In genomic region chr14:22759673-22760072, GRCm38 (mm10) we compare ENCODE assay signal across 11 mouse cellular contexts.
DNase-seq lines count a peak whose midpoint lies in the region; ATAC-seq and TF ChIP-seq lines count a peak whose summit lies in the region.
"Had no signal": no experiment of that assay in that cellular context is flagged by ENCODE, and none has a peak within 500 bp of the region (broad histone marks: within the 10 kb centered on the region; RNA-seq: fewer than 3 reads in every experiment).

No protein-coding gene starts in this region.

- no peak overlapping the region for H3K4me2 ChIP-seq in heart, postnatal 0 days (ENCODE audit: low read depth, low read length)
- H3K4me2 ChIP-seq in liver, embryonic 14.5 days (ENCODE audit: low read depth): no peak overlapping the region
- H3K4me2 ChIP-seq: midbrain, embryonic 12.5 days had no signal

- no peaks in the 10 kb centered on the region for H3K27me3 ChIP-seq in spleen, adult 2 months (ENCODE audit: control insufficient read depth, insufficient read depth, low read length)
- no peaks in the 10 kb centered on the region for H3K27me3 ChIP-seq in heart, postnatal 0 days (ENCODE audit: control insufficient read depth, insufficient read depth, low read length)
- H3K27me3 ChIP-seq in liver, embryonic 14.5 days (ENCODE audit: control insufficient read depth, insufficient read depth, low read length): no peaks in the 10 kb centered on the region
- H3K27me3 ChIP-seq: midbrain, embryonic 12.5 days had no signal

- no peaks in the 10 kb centered on the region for H3K36me3 ChIP-seq in spleen, adult 2 months (ENCODE audit: control insufficient read depth, insufficient read depth, low read length)
- no peaks in the 10 kb centered on the region for H3K36me3 ChIP-seq in heart, postnatal 0 days (replicated peaks; ENCODE audit: control insufficient read depth, insufficient read depth, low read length)
- no peaks in the 10 kb centered on the region for H3K36me3 ChIP-seq in liver, embryonic 14.5 days (replicated peaks; ENCODE audit: control insufficient read depth, insufficient read depth, low read depth)
- H3K36me3 ChIP-seq: G1E; midbrain, embryonic 12.5 days had no signal

- no peak for TF ChIP-seq POLR2A in spleen, adult 2 months (IDR thresholded peaks at IDR 0.05; ENCODE audit: low read depth, low read length)

- H3K4me3 ChIP-seq in spleen, adult 2 months (ENCODE audit: extremely low read depth, insufficient read depth, insufficient read length): no peak overlapping the region
- H3K4me3 ChIP-seq in heart, postnatal 0 days (ENCODE audit: low read depth, low read length): no peak overlapping the region
- H3K4me3 ChIP-seq in liver, embryonic 14.5 days (ENCODE audit: insufficient read depth in 1 of 2, low read depth in 2 of 2, low read length in 2 of 2): no peak overlapping the region
- H3K4me3 ChIP-seq: midbrain, embryonic 12.5 days had no signal

- peak; percentile 96 for TF ChIP-seq EP300 in heart, postnatal 0 days (IDR thresholded peaks at IDR 0.05; ENCODE audit: low read depth)
- peak; percentile 10; the same call in 1 of the 2 replicates for TF ChIP-seq EP300 in liver, embryonic 14.5 days (IDR thresholded peaks at IDR 0.05; ENCODE audit: low read depth)

- peak; percentile 83 for ATAC-seq in heart, postnatal 0 days (ENCODE audit: insufficient read depth, low read depth)
- peak; percentile 28; the same call in 1 of the 2 replicates for ATAC-seq in liver, embryonic 14.5 days (ENCODE audit: insufficient read depth)

- intact Hi-C loops in left cerebral cortex, postnatal 36 days (cut with DNase I): no loop called here

- H3K4me1 ChIP-seq in spleen, adult 2 months (ENCODE audit: control insufficient read depth, insufficient read depth, insufficient read length): no peaks in the 10 kb centered on the region
- peaks cover 12% of the 10 kb centered on the region; the same call in 1 of the 2 replicates for H3K4me1 ChIP-seq in heart, postnatal 0 days (ENCODE audit: control insufficient read depth, insufficient read depth)
- H3K4me1 ChIP-seq in liver, embryonic 14.5 days (replicated peaks; ENCODE audit: control insufficient read depth in 2 of 2, insufficient read depth in 2 of 2, low read length in 1 of 2): peaks cover 0 to 2% of the 10 kb centered on the region in 2 experiments; a peak in 2 of 4 replicates
- H3K4me1 ChIP-seq: midbrain, embryonic 12.5 days had no signal

- H3K9ac ChIP-seq in heart, postnatal 0 days (replicated peaks; ENCODE audit: low read depth, low read length): no peak overlapping the region
- no peak overlapping the region for H3K9ac ChIP-seq in liver, embryonic 14.5 days (replicated peaks)
- H3K9ac ChIP-seq: midbrain, embryonic 12.5 days had no signal

- DNase-seq in spleen, adult 2 months (ENCODE audit: low read depth in 1 of 2, low spot score in 2 of 2): no peak
- DNase-seq in spleen, postnatal 4 days (ENCODE audit: low spot score in 2 of 2): no peak
- DNase-seq in heart, postnatal 0 days (ENCODE audit: low spot score): peak; percentile 68
- DNase-seq in liver, embryonic 14.5 days (ENCODE audit: low read depth in 3 of 3, low spot score in 3 of 3): no peak
- DNase-seq in left cerebral cortex, postnatal 36 days (ENCODE audit: low spot score in 2 of 2): no peak
- no peak for DNase-seq in cerebellum, adult 9-11 months
- no peak for DNase-seq in layer of hippocampus, adult 18-20 months (ENCODE audit: low spot score in 2 of 2)
- no peak for DNase-seq in thymus, postnatal 10 days (ENCODE audit: low spot score in 2 of 2)
- DNase-seq: gastrocnemius, postnatal 14 days had no signal

- TF ChIP-seq CTCF in spleen, adult 2 months (IDR thresholded peaks at IDR 0.05; ENCODE audit: extremely low read depth, insufficient read depth, insufficient read length, insufficient replicate concordance): no peak
- TF ChIP-seq CTCF in heart, postnatal 0 days (IDR thresholded peaks at IDR 0.05; ENCODE audit: low read depth): no peak
- no peak for TF ChIP-seq CTCF in liver, embryonic 14.5 days (IDR thresholded peaks at IDR 0.05; ENCODE audit: low read depth)

- peak overlapping the region; percentile 32; the same call in 1 of the 2 replicates for H3K27ac ChIP-seq in spleen, adult 2 months (ENCODE audit: insufficient read depth, low read length)
- H3K27ac ChIP-seq in heart, postnatal 0 days (ENCODE audit: low read depth): peak overlapping the region; percentile 71
- H3K27ac ChIP-seq in liver, embryonic 14.5 days: no peak overlapping the region
- H3K27ac ChIP-seq: midbrain, embryonic 12.5 days had no signal

- H3K9me3 ChIP-seq in heart, postnatal 0 days (replicated peaks; ENCODE audit: control insufficient read depth, low read length): no peaks in the 10 kb centered on the region
- H3K9me3 ChIP-seq in liver, embryonic 14.5 days (ENCODE audit: control insufficient read depth, low read length): no peaks in the 10 kb centered on the region
- H3K9me3 ChIP-seq: midbrain, embryonic 12.5 days had no signal
